In the genomic region with DNA sequence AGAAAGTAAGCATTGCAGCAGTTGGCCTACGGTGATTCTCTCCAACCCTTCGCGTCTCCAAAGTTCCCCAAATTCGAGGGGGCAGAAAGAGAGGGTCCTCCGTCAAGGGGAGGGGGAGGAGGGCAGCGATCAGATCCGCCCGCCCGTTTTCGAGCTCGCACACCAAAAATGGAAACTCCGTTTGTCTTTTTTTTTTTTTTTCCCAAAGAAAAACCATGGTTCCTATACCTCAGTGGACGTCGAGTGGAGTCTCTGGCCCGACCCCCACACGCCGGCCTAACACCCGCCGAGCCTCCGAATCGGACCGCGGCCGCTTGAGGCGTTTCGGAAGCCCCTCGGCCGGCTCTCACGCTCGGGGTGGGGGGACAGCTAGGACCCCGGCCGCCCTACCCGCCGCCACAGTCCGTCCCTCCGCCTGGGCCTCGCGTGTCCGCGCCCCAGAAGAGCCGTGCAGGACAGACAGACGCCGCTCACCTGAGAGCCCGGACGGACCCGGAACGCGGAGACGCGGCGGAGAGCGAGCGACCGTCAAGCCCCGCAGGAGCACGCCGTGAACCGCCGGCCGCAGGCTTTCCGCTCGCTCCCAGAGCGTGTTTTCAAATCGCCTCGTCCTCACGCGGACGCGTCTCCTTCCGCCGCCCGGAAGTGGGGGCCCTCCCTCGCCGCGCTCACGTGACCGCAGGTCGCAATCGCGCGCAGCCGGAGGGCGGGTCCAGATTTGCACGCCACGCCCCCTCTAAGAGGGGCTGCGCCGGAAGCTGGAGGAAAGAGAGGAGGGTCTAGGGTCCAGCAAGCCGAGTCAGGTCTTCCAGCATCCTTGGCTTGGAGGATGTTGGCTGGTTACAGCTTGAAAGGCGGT, we compare ENCODE assay signal across 8 mouse cellular contexts. TPM values are rescaled to one million over a fixed set of nuclear protein-coding genes. Genes with fewer than 3 reads are reported as not detected.
DNase-seq lines count a peak whose midpoint lies in the region; ATAC-seq lines count a peak whose summit lies in the region.

Gene Tex10, minus strand, starts transcription at position 668 of the 859 bp plus-strand sequence.

- intact Hi-C loops in gastrocnemius, postnatal 14 days (cut with DNase I; ENCODE audit: low total_unique reads) = loop anchor here (10.0 kb wide), 1 partner anchor 72 kb away; no protein-coding TSS in a partner anchor
- intact Hi-C loops in left cerebral cortex, postnatal 10 days (cut with DNase I) = no loop called here

- DNase-seq in adrenal gland, adult (ENCODE audit: inconsistent age in 2 of 2, low spot score in 1 of 2) = peak; percentile 92 to 96
- peak; percentile 95 for DNase-seq in embryo, embryonic 10.5 days (ENCODE audit: low spot score)
- DNase-seq in gastrocnemius, postnatal 14 days = peak; percentile 92
- DNase-seq in left cerebral cortex, postnatal 10 days (ENCODE audit: extremely low spot score in 1 of 2, low spot score in 2 of 2) = peak; percentile 82 to 95
- DNase-seq in right cerebral cortex, postnatal 25 days = peak; percentile 90
- DNase-seq in urinary bladder, postnatal 4 days (ENCODE audit: low spot score in 2 of 2) = peak; percentile 88 to 92

- ATAC-seq in inflammation-experienced regulatory T-cells, adult 6 months = peak; percentile 91
- ATAC-seq in megakaryocyte-erythroid progenitor cell, adult 5-6 weeks (replicated peaks; ENCODE audit: low FRiP score, low TSS enrichment, poor library complexity, severe bottlenecking) = peak; percentile 88

RNA-seq across cellular contexts. Expression of gene Tex10, which starts in this region (rescaled TPM):
- 10 to 100 TPM in 1 of 2 experiments, 1 to 10 TPM in 1; 9.8 to 10.2 TPM for total RNA-seq in gastrocnemius, postnatal 14 days (2021)
- polyA plus RNA-seq in inflammation-experienced regulatory T-cells, adult 6 months (2017; shearing (Covaris generic)) = 10 to 100 TPM; 57.6 to 68.0 (median 64.3) TPM
- 10 to 100 TPM; 24.6 to 25.1 TPM for total RNA-seq in left cerebral cortex, postnatal 10 days (2021)
- 59.4 and 65.9 TPM in 2 replicates for total RNA-seq in megakaryocyte-erythroid progenitor cell, adult 5-6 weeks (2014; fragmentation: Nextera tagmentation)
- total RNA-seq in megakaryocyte-erythroid progenitor cell, adult 5-6 weeks (2017) = 61.5 and 94.7 TPM in 2 replicates

Comparison
In these comparisons a context has a peak if more than half of its experiments do, and no peak if none do; other contexts are left out.
1. Peak in every context shown above with its lines: DNase-seq and ATAC-seq.